Mouse (Mus musculus): ENCODE results near the gene Boll. TPM values are rescaled to one million over a fixed set of nuclear protein-coding genes. Genes with fewer than 3 reads are reported as not detected.

The Boll gene
- not detected in 2 replicates for polyA plus RNA-seq (2015; fragmentation: Nextera tagmentation; extraction: Ambion mirVana)

DNA sequence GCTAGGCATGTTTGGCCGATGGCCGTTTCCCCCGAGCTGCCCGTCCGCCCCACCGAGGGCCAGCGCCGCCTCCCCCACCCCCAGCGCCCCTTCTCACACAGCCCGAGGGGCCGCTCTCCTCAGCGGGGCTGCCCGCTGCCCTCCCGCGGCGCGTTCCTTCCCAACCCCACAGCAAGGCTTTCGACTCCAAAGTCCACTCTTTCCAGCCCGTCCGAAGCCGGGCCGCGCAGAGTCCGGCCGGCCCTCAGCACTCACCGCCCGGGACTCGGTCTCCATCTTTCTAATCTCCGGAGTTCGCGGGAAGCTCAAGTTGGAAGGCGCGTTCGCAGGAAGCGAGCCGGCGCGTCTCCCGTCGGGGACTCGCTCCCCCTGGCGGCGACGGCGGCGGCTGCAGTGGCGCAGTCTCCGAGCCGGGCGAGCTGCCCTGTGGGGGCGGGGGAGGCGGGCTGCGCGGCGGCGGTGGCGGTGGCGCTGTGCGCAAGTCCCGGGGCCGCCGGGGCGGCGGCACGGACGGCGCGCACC, at the start of gene Boll:
Boll (minus strand) TSS at position 426 of the 522 bp plus-strand sequence.
- ATAC-seq (replicated peaks) = peak; percentile 93
- Histone ChIP-seq H3K4me2 (peak within 1 kb of the TSS; percentile 61), H3K4me1 (peaks cover 8% of the 10 kb centered on the region; the same call in 1 of the 2 replicates), H3K4me3 (peak within 1 kb of the TSS; percentile 48), H3K27me3 (replicated peaks) (peaks cover 19% of the 10 kb centered on the region), H3K9ac (no peak within 1 kb of the TSS), H3K36me3 (replicated peaks) (no peaks in the 10 kb centered on the region), H3K9me3 (no peaks in the 10 kb centered on the region), H3K27ac (no peak within 1 kb of the TSS)
- 14% methylated on average over 61 of the region's 68 CpGs for WGBS

DNA sequence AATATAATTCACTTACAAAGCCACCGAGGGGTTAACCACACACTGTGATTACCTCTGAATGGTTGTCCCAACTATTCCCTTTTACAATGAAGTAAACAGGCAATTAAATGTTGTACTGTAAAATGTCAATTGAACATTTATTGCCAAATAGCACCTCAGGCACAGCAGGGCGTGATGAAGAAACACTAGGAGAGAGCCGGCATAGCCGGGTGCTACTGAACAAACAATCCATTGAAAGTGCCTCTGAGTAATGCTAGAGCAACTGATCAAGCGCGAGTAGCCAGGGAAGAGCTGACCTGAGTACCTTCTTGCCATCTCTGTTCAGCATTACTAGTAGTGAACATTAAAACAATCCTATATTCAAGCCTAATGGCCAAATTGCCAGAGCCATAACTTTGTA, 49.3 kb upstream of the Boll start:
- no peak for ATAC-seq (replicated peaks)
- no peaks in the 10 kb centered on the region for H3K27me3 ChIP-seq (replicated peaks)
- no peak overlapping the region for H3K4me2 ChIP-seq
- no peaks in the 10 kb centered on the region for H3K9me3 ChIP-seq
- no peak overlapping the region for H3K9ac ChIP-seq
- no peak overlapping the region for H3K4me3 ChIP-seq
- peaks cover 4% of the 10 kb centered on the region for H3K4me1 ChIP-seq
- no peaks in the 10 kb centered on the region for H3K36me3 ChIP-seq (replicated peaks)
- no peak overlapping the region for H3K27ac ChIP-seq
- WGBS = 75% methylated on average over 6 of the region's 6 CpGs

DNA sequence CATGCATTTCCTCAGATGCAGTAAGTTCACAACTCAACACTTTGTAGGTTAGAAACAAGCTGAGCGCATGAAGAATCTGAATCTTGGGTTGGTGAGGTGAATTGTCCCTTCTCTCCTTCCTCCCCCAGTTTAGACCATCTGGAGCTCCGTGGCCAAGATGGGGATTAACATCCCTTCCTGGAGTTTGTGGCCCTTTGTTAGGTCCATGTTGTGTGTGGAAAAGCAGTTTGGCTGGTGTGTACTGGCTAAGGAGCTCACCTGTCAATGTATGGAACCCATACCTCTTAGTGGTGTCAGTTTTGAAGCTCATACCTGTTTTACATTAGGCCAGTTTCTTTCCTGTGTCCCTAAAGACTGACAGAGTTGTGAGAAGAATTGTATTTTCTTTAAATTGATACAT, 47.8 kb upstream of the Boll start:
- ATAC-seq (replicated peaks) = no peak

DNA sequence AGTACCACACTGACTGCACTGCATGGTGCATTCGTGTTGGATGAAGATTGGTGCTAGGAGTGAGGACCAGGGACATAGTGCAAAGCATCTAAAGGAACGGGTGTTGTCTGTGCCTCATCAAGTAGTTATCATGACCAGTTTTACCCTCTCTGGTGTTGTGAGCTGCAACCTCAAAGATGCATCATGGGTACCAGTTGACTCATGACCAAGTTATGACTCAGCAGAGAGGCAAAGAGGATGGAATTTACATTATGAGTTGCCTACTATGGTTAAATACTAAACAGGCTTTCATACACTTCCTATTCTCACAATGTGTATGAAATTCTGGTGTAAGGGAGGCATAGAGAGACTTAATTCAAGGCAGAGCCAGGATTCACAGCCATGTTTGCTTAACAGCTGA, 47.4 kb upstream of the Boll start:
- Histone ChIP-seq H3K27ac (no peak overlapping the region), H3K4me2 (no peak overlapping the region), H3K4me1 (peaks cover 16% of the 10 kb centered on the region), H3K9me3 (no peaks in the 10 kb centered on the region), H3K36me3 (replicated peaks) (no peaks in the 10 kb centered on the region), H3K4me3 (no peak overlapping the region), H3K9ac (no peak overlapping the region), H3K27me3 (replicated peaks) (no peaks in the 10 kb centered on the region)
- no peak for ATAC-seq (replicated peaks)
- 88% methylated on average over 2 of the region's 2 CpGs for WGBS

More for the DNA sequence above, 47.8 kb upstream of the Boll start:
- no peaks in the 10 kb centered on the region for H3K27me3 ChIP-seq (replicated peaks)
- no peak overlapping the region for H3K27ac ChIP-seq
- no peaks in the 10 kb centered on the region for H3K9me3 ChIP-seq
- no peak overlapping the region for H3K4me2 ChIP-seq
- H3K36me3 ChIP-seq (replicated peaks) = no peaks in the 10 kb centered on the region
- 81% methylated on average over 2 of the region's 2 CpGs for WGBS
- peaks cover 16% of the 10 kb centered on the region for H3K4me1 ChIP-seq
- no peak overlapping the region for H3K9ac ChIP-seq
- H3K4me3 ChIP-seq = no peak overlapping the region

DNA sequence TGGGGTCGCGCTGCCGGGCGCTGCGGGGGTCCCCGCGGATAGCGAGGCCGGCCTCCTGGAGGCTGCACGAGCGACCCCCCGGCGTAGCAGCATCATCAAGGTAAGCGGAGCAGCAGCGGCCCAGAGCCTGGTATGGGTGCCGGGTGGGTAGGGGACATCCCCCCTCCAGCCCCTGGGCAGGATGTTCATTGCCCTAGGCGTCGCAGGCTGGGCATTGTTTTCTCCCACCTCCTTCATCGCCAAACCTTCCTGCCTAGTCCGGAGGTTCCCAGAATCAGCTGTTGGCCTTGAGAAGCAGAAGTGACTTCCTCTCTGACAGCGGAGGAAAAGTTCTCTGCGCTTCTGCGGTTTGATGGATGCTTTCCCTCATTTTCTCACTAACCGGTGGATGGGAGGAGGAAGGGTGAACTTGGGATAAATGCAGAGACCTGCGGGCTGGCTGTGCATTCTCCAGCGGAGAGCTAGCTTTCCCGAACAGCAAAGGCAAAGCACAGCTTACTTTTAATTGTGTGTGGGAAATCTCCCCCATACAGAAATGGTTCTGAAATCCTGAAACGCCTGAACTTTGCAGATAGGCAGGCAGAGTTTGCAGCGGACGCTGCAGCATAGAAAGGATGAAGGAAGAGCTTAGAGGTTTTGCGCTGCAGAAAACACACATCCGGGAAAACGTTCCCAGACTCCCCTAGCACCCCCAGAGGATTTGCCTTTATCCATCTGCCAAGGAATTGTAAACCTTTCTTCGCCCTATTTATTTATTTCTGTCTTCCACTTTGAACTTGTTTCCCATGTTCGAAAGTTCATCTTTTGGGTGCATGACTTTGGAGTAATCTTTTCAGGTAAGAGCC, 43.5 kb upstream of the Boll start:
- peak overlapping the region; percentile 89 for H3K4me3 ChIP-seq
- H3K9ac ChIP-seq = peak overlapping the region; percentile 78
- H3K9me3 ChIP-seq = no peaks in the 10 kb centered on the region
- peak; percentile 40 for ATAC-seq (replicated peaks)
- H3K36me3 ChIP-seq (replicated peaks) = no peaks in the 10 kb centered on the region
- 3% methylated on average over 35 of the region's 35 CpGs for WGBS
- peak overlapping the region; percentile 83 for H3K27ac ChIP-seq
- peak overlapping the region; percentile 94 for H3K4me2 ChIP-seq
- peaks cover 5% of the 10 kb centered on the region; the same call in 1 of the 2 replicates for H3K27me3 ChIP-seq (replicated peaks)
- peaks cover 26% of the 10 kb centered on the region for H3K4me1 ChIP-seq

DNA sequence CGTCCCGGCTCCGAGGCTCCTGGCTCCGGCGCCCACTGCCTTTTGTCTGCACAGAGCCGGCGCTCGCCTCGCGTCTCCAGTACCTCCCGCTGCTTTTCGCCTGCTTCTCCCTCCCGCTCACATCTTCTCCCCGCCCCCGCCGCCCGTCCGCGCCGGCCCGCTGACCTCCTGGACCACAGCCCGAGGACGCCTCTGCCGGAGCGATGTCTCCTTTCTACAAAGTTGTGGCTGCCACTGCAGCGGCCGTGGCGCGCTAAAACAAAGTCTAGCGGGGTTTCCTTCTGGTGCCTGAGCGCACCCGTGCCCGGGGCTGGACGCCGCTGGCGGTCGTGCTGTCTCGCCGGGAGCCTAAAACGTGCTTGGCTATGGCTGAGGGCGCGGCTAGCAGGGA, 42.7 kb upstream of the Boll start:
- H3K4me2 ChIP-seq = peak overlapping the region; percentile 94
- no peaks in the 10 kb centered on the region for H3K9me3 ChIP-seq
- H3K36me3 ChIP-seq (replicated peaks) = no peaks in the 10 kb centered on the region
- peak; percentile 77 for ATAC-seq (replicated peaks)
- H3K9ac ChIP-seq = peak overlapping the region; percentile 78
- H3K4me1 ChIP-seq = peaks cover 26% of the 10 kb centered on the region
- H3K27me3 ChIP-seq (replicated peaks) = peaks cover 5% of the 10 kb centered on the region; the same call in 1 of the 2 replicates
- peak overlapping the region; percentile 89 for H3K4me3 ChIP-seq
- under 1% methylated on average over 42 of the region's 42 CpGs for WGBS
- peak overlapping the region; percentile 83 for H3K27ac ChIP-seq

DNA sequence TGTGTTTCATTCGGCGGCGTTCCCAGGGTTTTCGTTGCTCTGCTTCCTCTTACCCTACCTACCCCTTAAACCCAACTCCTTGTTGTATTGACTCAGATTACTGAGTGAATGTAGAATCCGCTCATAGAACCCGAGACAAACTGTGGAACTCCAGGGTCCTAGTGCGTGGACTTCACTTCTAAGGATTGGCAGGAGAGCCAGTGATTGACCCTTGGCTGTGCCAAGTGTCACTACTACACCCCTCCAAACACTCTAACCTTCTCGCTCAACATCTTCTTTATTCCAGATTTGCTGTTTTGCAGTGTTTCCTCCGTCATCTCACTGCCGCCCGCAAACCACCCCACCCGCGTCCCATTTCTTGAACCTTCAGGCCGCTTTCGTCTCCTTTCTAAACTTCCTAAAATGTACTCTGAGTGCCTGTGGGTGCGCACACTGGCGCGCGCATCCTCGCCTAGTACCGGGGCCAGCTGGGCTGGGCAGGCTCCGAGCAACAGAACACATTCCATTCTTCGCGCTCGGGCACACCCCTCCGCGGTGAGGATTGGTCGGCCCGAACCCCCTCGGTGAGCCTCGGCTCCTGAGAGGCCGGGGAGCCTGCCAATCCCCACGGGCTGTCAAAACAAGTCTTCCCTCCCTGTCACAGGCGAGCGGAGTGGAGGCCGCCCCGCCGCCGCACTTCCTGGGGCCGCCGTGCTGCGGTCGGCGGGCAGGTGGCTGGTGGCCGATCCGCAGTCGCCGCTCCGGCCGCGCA, 42.2 kb upstream of the Boll start, which contains the start of gene Plcl1:
Plcl1 (plus strand) TSS at position 650 of the 751 bp plus-strand sequence.
- ATAC-seq (replicated peaks) = peak; percentile 99
- peak within 1 kb of the TSS; percentile 94 for H3K4me2 ChIP-seq
- H3K9me3 ChIP-seq = no peaks in the 10 kb centered on the region
- H3K27ac ChIP-seq = peak within 1 kb of the TSS; percentile 83
- H3K9ac ChIP-seq = peak within 1 kb of the TSS; percentile 78
- no peaks in the 10 kb centered on the region for H3K36me3 ChIP-seq (replicated peaks)
- H3K27me3 ChIP-seq (replicated peaks) = peaks cover 5% of the 10 kb centered on the region; the same call in 1 of the 2 replicates
- H3K4me3 ChIP-seq = peak within 1 kb of the TSS; percentile 89
- WGBS = 1% methylated on average over 51 of the region's 51 CpGs
- peaks cover 26% of the 10 kb centered on the region for H3K4me1 ChIP-seq

DNA sequence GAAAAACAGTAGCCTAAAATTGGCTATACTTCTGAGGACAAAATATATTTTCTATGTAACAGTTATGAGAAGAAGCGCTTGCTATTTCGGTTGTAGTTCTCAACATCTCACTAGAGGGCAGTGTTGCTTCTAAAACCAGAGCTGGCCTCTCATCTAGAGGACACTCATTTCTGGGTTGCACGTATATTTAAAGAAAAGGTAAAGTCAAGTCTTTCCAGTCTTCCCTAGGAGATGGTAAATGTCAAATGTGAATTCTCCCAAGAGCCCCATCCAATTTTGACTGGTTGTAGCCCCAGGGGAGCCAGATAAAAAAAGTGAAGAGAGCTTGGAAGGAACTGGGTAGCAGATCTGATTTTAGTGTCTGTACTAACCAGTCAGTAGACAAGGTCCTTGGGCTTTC, 41.2 kb upstream of the Boll start:
- Histone ChIP-seq H3K4me2 (peak overlapping the region; percentile 94), H3K9me3 (no peaks in the 10 kb centered on the region), H3K4me3 (peak overlapping the region; percentile 89; the same call in 1 of the 2 replicates), H3K27me3 (replicated peaks) (peaks cover 5% of the 10 kb centered on the region; the same call in 1 of the 2 replicates), H3K27ac (no peak overlapping the region), H3K36me3 (replicated peaks) (no peaks in the 10 kb centered on the region), H3K4me1 (peaks cover 29% of the 10 kb centered on the region), H3K9ac (no peak overlapping the region)
- under 1% methylated on average over 3 of the region's 3 CpGs for WGBS
- ATAC-seq (replicated peaks) = no peak

DNA sequence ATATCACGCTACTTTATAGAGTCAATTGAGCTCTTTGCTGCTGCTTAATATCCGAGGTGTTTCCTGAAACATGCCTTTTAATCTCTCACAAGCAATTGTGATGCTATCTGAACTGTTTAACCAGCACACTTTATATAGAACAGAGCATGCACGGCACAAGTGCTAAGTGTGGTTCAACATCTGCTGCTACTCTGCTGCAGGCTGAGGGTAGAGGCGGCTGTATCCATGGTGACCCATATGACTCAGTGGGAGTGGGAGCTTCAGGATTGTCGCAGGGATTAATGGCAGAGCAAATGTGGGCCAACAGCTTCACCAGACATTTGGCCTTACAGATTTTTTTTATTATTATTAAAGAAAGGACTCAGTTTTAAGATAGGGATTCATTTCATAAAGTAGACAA, 36.6 kb upstream of the Boll start:
- ATAC-seq (replicated peaks) = no peak; the same call in 1 of the 2 replicates
- no peak overlapping the region for H3K9ac ChIP-seq
- no peaks in the 10 kb centered on the region for H3K9me3 ChIP-seq
- no peak overlapping the region for H3K27ac ChIP-seq
- no peaks in the 10 kb centered on the region for H3K36me3 ChIP-seq (replicated peaks)
- no peak overlapping the region for H3K4me3 ChIP-seq
- WGBS = 29% methylated on average over 5 of the region's 5 CpGs
- peaks cover 7% of the 10 kb centered on the region for H3K4me1 ChIP-seq
- H3K27me3 ChIP-seq (replicated peaks) = peaks cover 5% of the 10 kb centered on the region; the same call in 1 of the 2 replicates
- no peak overlapping the region for H3K4me2 ChIP-seq

DNA sequence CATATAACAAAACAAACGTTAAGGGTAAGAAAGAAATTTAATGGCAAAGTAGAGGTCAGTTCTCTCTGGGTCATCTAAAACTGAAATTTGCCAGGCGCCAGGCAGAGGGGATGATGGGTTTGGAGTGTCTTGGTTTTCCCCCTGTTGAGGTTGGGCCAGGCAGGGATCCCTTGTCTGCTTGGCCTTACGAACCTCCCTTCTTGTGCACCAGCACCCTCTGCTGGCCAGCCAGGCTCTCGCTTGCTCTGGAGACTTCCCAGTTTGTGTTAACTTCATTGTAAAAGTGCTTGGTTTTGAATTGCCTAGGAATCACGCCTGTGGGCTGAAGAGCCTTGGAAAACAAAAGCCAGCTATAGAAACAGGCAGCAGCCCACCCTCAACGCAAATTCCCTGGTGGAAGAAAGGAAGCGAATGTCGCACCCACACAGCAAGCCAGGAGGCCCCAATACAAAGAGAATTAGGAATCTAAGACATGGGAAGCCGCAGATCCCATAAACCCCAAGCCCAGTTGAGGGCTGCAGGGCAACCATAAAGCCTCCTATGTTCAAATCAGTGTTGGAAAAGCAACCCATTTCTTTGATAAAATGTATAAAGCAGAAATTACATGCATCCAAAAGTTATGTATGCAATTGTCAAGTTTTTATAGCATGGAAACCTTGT, 20.0 kb upstream of the Boll start:
- peaks cover 3% of the 10 kb centered on the region; the same call in 1 of the 2 replicates for H3K4me1 ChIP-seq

DNA sequence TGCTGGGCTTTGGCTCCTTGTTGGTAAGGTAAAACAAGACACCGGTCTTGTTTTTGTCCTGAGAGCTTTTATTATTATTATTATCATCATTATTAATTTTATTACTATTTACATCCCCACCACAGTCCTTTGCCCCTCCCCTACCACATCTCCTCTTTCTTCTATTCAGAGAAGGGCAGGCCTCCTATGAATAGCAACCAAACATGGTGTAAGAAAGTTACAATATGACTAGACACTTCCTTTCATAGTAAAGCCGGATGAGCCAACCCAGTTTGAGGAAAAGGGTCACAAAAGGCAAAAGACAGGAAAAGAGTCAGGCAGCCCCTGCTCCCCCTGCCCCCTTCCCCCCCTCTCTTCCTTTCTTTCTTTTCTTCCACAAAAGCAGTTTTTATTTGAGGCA, 17.3 kb upstream of the Boll start:
- no peak for ATAC-seq (replicated peaks)
- no peak overlapping the region for H3K4me3 ChIP-seq
- H3K36me3 ChIP-seq (replicated peaks) = no peaks in the 10 kb centered on the region
- no peak overlapping the region for H3K4me2 ChIP-seq
- no peaks in the 10 kb centered on the region for H3K9me3 ChIP-seq
- H3K27me3 ChIP-seq (replicated peaks) = no peaks in the 10 kb centered on the region
- H3K27ac ChIP-seq = no peak overlapping the region
- peaks cover 3% of the 10 kb centered on the region; the same call in 1 of the 2 replicates for H3K4me1 ChIP-seq
- no peak overlapping the region for H3K9ac ChIP-seq
- WGBS = 69% methylated on average over 2 of the region's 2 CpGs

More for the DNA sequence above, 20.0 kb upstream of the Boll start:
- no peak overlapping the region for H3K27ac ChIP-seq
- ATAC-seq (replicated peaks) = peak; percentile 85
- no peaks in the 10 kb centered on the region for H3K9me3 ChIP-seq
- no peak overlapping the region for H3K9ac ChIP-seq
- no peaks in the 10 kb centered on the region for H3K36me3 ChIP-seq (replicated peaks)
- 10% methylated on average over 9 of the region's 9 CpGs for WGBS
- no peaks in the 10 kb centered on the region for H3K27me3 ChIP-seq (replicated peaks)
- H3K4me2 ChIP-seq = no peak overlapping the region
- H3K4me3 ChIP-seq = no peak overlapping the region
